In the genomic region with DNA sequence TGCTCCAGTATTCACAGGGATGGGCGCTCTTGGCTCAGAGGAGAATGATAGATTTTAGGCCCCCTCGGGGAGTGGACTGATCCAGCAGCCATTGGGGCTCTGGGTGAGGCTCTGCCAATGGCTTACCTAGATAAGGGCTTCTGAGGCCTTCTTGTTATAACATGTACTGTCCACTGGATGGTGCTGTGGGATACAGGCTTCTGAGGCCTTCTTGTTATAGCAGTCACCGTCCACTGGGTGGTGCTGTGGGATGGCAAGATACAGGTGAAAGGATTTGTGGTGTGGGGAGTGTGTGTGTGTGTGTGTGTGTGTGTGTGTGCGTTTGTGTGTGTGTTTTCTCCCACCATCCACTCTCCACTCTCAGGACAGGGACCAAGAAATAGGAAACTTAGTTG, we compare ENCODE assay signal across 8 mouse cellular contexts.
DNase-seq lines count a peak whose midpoint lies in the region; ATAC-seq and TF ChIP-seq lines count a peak whose summit lies in the region.

No protein-coding gene starts in this region.

- intact Hi-C loops in heart, postnatal 10 days (cut with DNase I): loop anchor here (1.0 to 5.0 kb wide), 3 partner anchors 110 to 149 kb away; no protein-coding TSS in a partner anchor

- no peak overlapping the region for H3K4me2 ChIP-seq in lung, embryonic 14.5 days

- no peaks in the 10 kb centered on the region for H3K9me3 ChIP-seq in E14TG2a.4 (ENCODE audit: low read length)
- H3K9me3 ChIP-seq in forebrain, embryonic 10.5 days: no peaks in the 10 kb centered on the region
- H3K9me3 ChIP-seq in lung, embryonic 14.5 days (ENCODE audit: low read depth, low read length): no peaks in the 10 kb centered on the region

- ATAC-seq in lung, embryonic 14.5 days (ENCODE audit: insufficient read depth): peak; percentile 43; the same call in 1 of the 2 replicates

- H3K27ac ChIP-seq in brown adipose tissue, adult 24 weeks (replicated peaks; ENCODE audit: low read depth, low read length): peak overlapping the region; percentile 35; the same call in 1 of the 2 replicates
- H3K27ac ChIP-seq in forebrain, embryonic 10.5 days: peak overlapping the region; percentile 54; the same call in 1 of the 2 replicates
- H3K27ac ChIP-seq in lung, embryonic 14.5 days (ENCODE audit: low read depth): no peak overlapping the region

- no peaks in the 10 kb centered on the region for H3K36me3 ChIP-seq in E14TG2a.4 (ENCODE audit: insufficient read depth, low read length)
- H3K36me3 ChIP-seq in forebrain, embryonic 10.5 days (replicated peaks): no peaks in the 10 kb centered on the region
- H3K36me3 ChIP-seq in lung, embryonic 14.5 days (ENCODE audit: insufficient read depth): no peaks in the 10 kb centered on the region

- peak; percentile 99 for TF ChIP-seq CTCF in E14TG2a.4 (conservative IDR thresholded peaks at IDR 0.05; ENCODE audit: low read length)
- peak; percentile 100 for TF ChIP-seq CTCF in lung, embryonic 14.5 days (IDR thresholded peaks at IDR 0.05; ENCODE audit: low read depth)

- peak; percentile 86 for DNase-seq in forebrain, embryonic 10.5 days (ENCODE audit: extremely low spot score, low spot score)
- DNase-seq in heart, postnatal 10 days: peak; percentile 90 to 93
- DNase-seq in kidney, postnatal 4 days: peak; percentile 85 to 89
- peak; percentile 95 for DNase-seq in lung, embryonic 14.5 days
- DNase-seq in ovary, adult 18-20 months (ENCODE audit: low spot score): peak; percentile 55
- DNase-seq in thymus, postnatal 0 days (ENCODE audit: low spot score): peak; percentile 94

- H3K27me3 ChIP-seq in E14TG2a.4 (ENCODE audit: insufficient read depth, low read length): no peaks in the 10 kb centered on the region
- H3K27me3 ChIP-seq in forebrain, embryonic 10.5 days (ENCODE audit: poor library complexity, severe bottlenecking): no peaks in the 10 kb centered on the region
- H3K27me3 ChIP-seq in lung, embryonic 14.5 days (ENCODE audit: insufficient read depth, low read length): no peaks in the 10 kb centered on the region

- H3K4me3 ChIP-seq in E14TG2a.4 (replicated peaks; ENCODE audit: low read length): 0 out of 2 replicates have a peak overlapping the region, but pooled peaks have one; percentile 1
- no peak overlapping the region for H3K4me3 ChIP-seq in brown adipose tissue, adult 24 weeks (ENCODE audit: insufficient read depth, low read depth, low read length)
- H3K4me3 ChIP-seq in forebrain, embryonic 10.5 days: no peak overlapping the region
- no peak overlapping the region for H3K4me3 ChIP-seq in lung, embryonic 14.5 days (ENCODE audit: low read depth, low read length)

- 4% methylated on average over 4 of the region's 4 CpGs for WGBS in forebrain, embryonic 10.5 days
- 0% methylated on average over 4 of the region's 4 CpGs for WGBS in lung, embryonic 14.5 days

- H3K4me1 ChIP-seq in E14TG2a.4 (replicated peaks; ENCODE audit: low read depth, low read length): peaks cover 77% of the 10 kb centered on the region
- H3K4me1 ChIP-seq in brown adipose tissue, adult 24 weeks (ENCODE audit: control insufficient read depth, insufficient read depth, insufficient read length, low read length): peaks cover 16% of the 10 kb centered on the region
- H3K4me1 ChIP-seq in forebrain, embryonic 10.5 days: peaks cover 58% of the 10 kb centered on the region
- H3K4me1 ChIP-seq in lung, embryonic 14.5 days (ENCODE audit: insufficient read depth): peaks cover 17% of the 10 kb centered on the region

- H3K9ac ChIP-seq in lung, embryonic 14.5 days: no peak overlapping the region
